Mouse (Mus musculus): ENCODE results near the gene Nebl.

- no peak for TF ChIP-seq POLR2A (IDR thresholded peaks at IDR 0.05; ENCODE audit: control insufficient read depth, low read depth, low read length)
- TF ChIP-seq CTCF (IDR thresholded peaks at IDR 0.05; ENCODE audit: control insufficient read depth, insufficient read depth, insufficient replicate concordance, low read depth, low read length): no peak
These were observed 223.9 kb downstream of the Nebl start for GRCm38 (mm10) chr2:17507362-17507761.
